Mouse (Mus musculus) A20 (cell line): ENCODE results near the gene E2f8.

ENCODE experiments used
- DNase-seq: peaks from one replicate; pipeline ENCODE4 v3.0.0-alpha.2; 2011; ENCODE audit warnings: low read depth, low spot score

The E2f8 gene

GRCm38 (mm10) chr7:48855461-48855860 is 25.9 kb downstream of the E2f8 start:
- DNase-seq, result no peak

GRCm38 (mm10) chr7:48853496-48853895 is 27.9 kb downstream of the E2f8 start:
- DNase-seq, result no peak

GRCm38 (mm10) chr7:48851529-48852104 is 29.8 kb downstream of the E2f8 start:
- no peak for DNase-seq

GRCm38 (mm10) chr7:48847820-48848650 is 33.4 kb downstream of the E2f8 start, which contains the start of gene Csrp3:
Gene Csrp3, minus strand, starts transcription at chr7:48848033.
- DNase-seq, result no peak

GRCm38 (mm10) chr7:48846755-48847154 is 34.6 kb downstream of the E2f8 start:
- DNase-seq, result no peak

GRCm38 (mm10) chr7:48845213-48845973 is 36.0 kb downstream of the E2f8 start:
- DNase-seq, result no peak

- no peak for DNase-seq
These were observed 37.9 kb downstream of the E2f8 start for GRCm38 (mm10) chr7:48843541-48843940.

GRCm38 (mm10) chr7:48842353-48842752 is 39.0 kb downstream of the E2f8 start:
- no peak for DNase-seq

- no peak for DNase-seq
These were observed 39.9 kb downstream of the E2f8 start for GRCm38 (mm10) chr7:48841538-48841937.

GRCm38 (mm10) chr7:48840545-48840944 is 40.9 kb downstream of the E2f8 start:
- DNase-seq, result no peak

- DNase-seq, result peak; percentile 24
These were observed 43.0 kb downstream of the E2f8 start for GRCm38 (mm10) chr7:48838434-48838833.

GRCm38 (mm10) chr7:48836949-48837348 is 44.4 kb downstream of the E2f8 start:
- DNase-seq, result no peak

GRCm38 (mm10) chr7:48834989-48835626 is 46.3 kb downstream of the E2f8 start:
- no peak for DNase-seq

GRCm38 (mm10) chr7:48834371-48834970 is 46.9 kb downstream of the E2f8 start:
- no peak for DNase-seq

GRCm38 (mm10) chr7:48832735-48833134 is 48.7 kb downstream of the E2f8 start:
- DNase-seq, result no peak

GRCm38 (mm10) chr7:48830395-48830794 is 51.0 kb downstream of the E2f8 start:
- DNase-seq, result no peak

GRCm38 (mm10) chr7:48829177-48829910 is 52.1 kb downstream of the E2f8 start:
- DNase-seq, result no peak

GRCm38 (mm10) chr7:48825170-48825569 is 56.2 kb downstream of the E2f8 start:
- DNase-seq, result no peak

GRCm38 (mm10) chr7:48824671-48825070 is 56.7 kb downstream of the E2f8 start:
- DNase-seq, result no peak

GRCm38 (mm10) chr7:48823621-48824020 is 57.8 kb downstream of the E2f8 start:
- no peak for DNase-seq

- DNase-seq, result no peak
These were observed 59.7 kb downstream of the E2f8 start for GRCm38 (mm10) chr7:48821654-48822053.
